Mouse (Mus musculus) bone marrow, adult 2 months (tissue): Measurements from ENCODE around the gene Eif3b. TPM values are rescaled to one million over a fixed set of nuclear protein-coding genes. Genes with fewer than 3 reads are reported as not detected.
A peak's percentile ranks its signal among the peaks of the same experiment; 100 is the strongest.
"Not testable (repeated sequence)": the region's sequence is repeated elsewhere in the genome, so short reads cannot be mapped to it uniquely, and the experiment has no call there.

ENCODE experiments used
- H3K27ac ChIP-seq: fragments of 200-500 bp; 2 replicates; pipeline ENCODE4 v1.5.1; 2012; ENCODE audit warnings: low read depth, mild to moderate bottlenecking, control low read depth, inconsistent platforms, low read length; ENCODE audit not compliant: control insufficient read depth, poor library complexity, insufficient read depth
- H3K4me1 ChIP-seq: fragments of 200-500 bp; 2 replicates; pipeline ENCODE4 v1.6.1; 2011; ENCODE audit warnings: low read length; ENCODE audit not compliant: control insufficient read depth, insufficient read depth
- H3K4me3 ChIP-seq: fragments of 200-500 bp; replicated peaks from 2 replicates; pipeline ENCODE3; 2011; ENCODE audit warnings: mild to moderate bottlenecking, low read depth, low read length, control low read depth; ENCODE audit not compliant: control insufficient read depth
- CTCF ChIP-seq: fragments of 200-500 bp; IDR thresholded peaks from 2 replicates; pipeline ENCODE4 v1.5.1; 2011; ENCODE audit warnings: low read length, control low read depth; ENCODE audit not compliant: control insufficient read depth, insufficient read depth
- POLR2A ChIP-seq: fragments of 200-500 bp; IDR thresholded peaks from 2 replicates; pipeline ENCODE4 v1.6.1; 2011; ENCODE audit warnings: low read depth, mild to moderate bottlenecking, control low read depth, low read length, borderline replicate concordance; ENCODE audit not compliant: control insufficient read depth
- WGBS: fragments of 180-500 bp; shearing (Covaris S2); methylation state at CpG from one replicate; pipeline ENCODE4 v1.1.7; 2018; 5-methylcytosine and 5-hydroxymethylcytosine counted together
- polyA plus RNA-seq: library from polyadenylated mRNA; stranded (reverse); fragments of >200 nt; gene quantifications from 2 replicates; pipeline ENCODE4 v1.2.4, GENCODE M21; 2011; ENCODE audit warnings: low replicate concordance; ENCODE audit not compliant: missing spikeins, insufficient read depth, insufficient read length

Eif3b gene
- polyA plus RNA-seq, 1 experiment: 90.3 TPM

GRCm38 (mm10) chr5:140411339-140411738 lies 7.8 kb upstream of the Eif3b start:
- Histone ChIP-seq H3K27ac (no peak overlapping the region), H3K4me3 (no peak overlapping the region), H3K4me1 (no peaks in the 10 kb centered on the region; the same call in 1 of the 2 replicates)
- WGBS: 27% methylated on average over 8 of the region's 8 CpGs
- TF ChIP-seq POLR2A (no peak), CTCF (peak; percentile 70)

- WGBS: 61% methylated on average over 4 of the region's 4 CpGs
- H3K4me1 ChIP-seq: no peaks in the 10 kb centered on the region; the same call in 1 of the 2 replicates
- no peak overlapping the region for H3K4me3 ChIP-seq
- no peak for TF ChIP-seq CTCF
- TF ChIP-seq POLR2A: no peak
- H3K27ac ChIP-seq: no peak overlapping the region
These were observed 4.5 kb upstream of the Eif3b start for GRCm38 (mm10) chr5:140414647-140415046.

GRCm38 (mm10) chr5:140418106-140418488 lies 1.0 kb upstream of the Eif3b start:
- TF ChIP-seq POLR2A: no peak
- TF ChIP-seq CTCF: no peak
- peak overlapping the region; percentile 79 for H3K27ac ChIP-seq
- H3K4me3 ChIP-seq: peak overlapping the region; percentile 87
- under 1% methylated on average over 12 of the region's 12 CpGs for WGBS
- H3K4me1 ChIP-seq: no peaks in the 10 kb centered on the region; the same call in 1 of the 2 replicates

- WGBS: under 1% methylated on average over 62 of the region's 62 CpGs
- TF ChIP-seq CTCF (no peak), POLR2A (no peak)
- Histone ChIP-seq H3K4me1 (no peaks in the 10 kb centered on the region; the same call in 1 of the 2 replicates), H3K4me3 (peak overlapping the region; percentile 84), H3K27ac (peak overlapping the region; percentile 50)
These were observed 433 bp downstream of the Eif3b start for GRCm38 (mm10) chr5:140419442-140420080.

- no peak overlapping the region; the same call in 1 of the 2 replicates for H3K27ac ChIP-seq
- TF ChIP-seq CTCF (no peak), POLR2A (no peak)
- no peaks in the 10 kb centered on the region; the same call in 1 of the 2 replicates for H3K4me1 ChIP-seq
- WGBS: 40% methylated on average over 4 of the region's 4 CpGs
- no peak overlapping the region for H3K4me3 ChIP-seq
These were observed 1.5 kb downstream of the Eif3b start for GRCm38 (mm10) chr5:140420616-140421015.

GRCm38 (mm10) chr5:140425016-140425783 lies 6.1 kb downstream of the Eif3b start:
- TF ChIP-seq CTCF: no peak
- TF ChIP-seq POLR2A: no peak
- H3K4me1 ChIP-seq: no peaks in the 10 kb centered on the region; the same call in 1 of the 2 replicates
- no peak overlapping the region for H3K27ac ChIP-seq
- WGBS: 93% methylated on average over 17 of the region's 17 CpGs
- no peak overlapping the region for H3K4me3 ChIP-seq

- WGBS: no CpG with 5 or more reads among the region's 6 CpGs
- not testable (repeated sequence) for H3K27ac ChIP-seq, H3K4me3 ChIP-seq, H3K4me1 ChIP-seq
- TF ChIP-seq CTCF: peak; percentile 35; the same call in 1 of the 2 replicates
These were observed 20.0 kb downstream of the Eif3b start for GRCm38 (mm10) chr5:140439117-140439516.

- no peaks in the 10 kb centered on the region for H3K4me1 ChIP-seq
- TF ChIP-seq CTCF (no peak), POLR2A (no peak)
- H3K27ac ChIP-seq: no peak overlapping the region
- WGBS: 81% methylated on average over 3 of the region's 3 CpGs
- H3K4me3 ChIP-seq: no peak overlapping the region
These were observed 22.3 kb downstream of the Eif3b start for GRCm38 (mm10) chr5:140441406-140441805.
